Mouse (Mus musculus): ENCODE results near the gene Olfr1025-ps1. TPM values are rescaled to one million over a fixed set of nuclear protein-coding genes. Genes with fewer than 3 reads are reported as not detected.

Olfr1025-ps1 gene
- not detected in 2 replicates for total RNA-seq (2014; rRNA removed)
- polyA plus RNA-seq (2015; fragmentation: Nextera tagmentation; extraction: Ambion mirVana), result not detected in 2 replicates

DNA sequence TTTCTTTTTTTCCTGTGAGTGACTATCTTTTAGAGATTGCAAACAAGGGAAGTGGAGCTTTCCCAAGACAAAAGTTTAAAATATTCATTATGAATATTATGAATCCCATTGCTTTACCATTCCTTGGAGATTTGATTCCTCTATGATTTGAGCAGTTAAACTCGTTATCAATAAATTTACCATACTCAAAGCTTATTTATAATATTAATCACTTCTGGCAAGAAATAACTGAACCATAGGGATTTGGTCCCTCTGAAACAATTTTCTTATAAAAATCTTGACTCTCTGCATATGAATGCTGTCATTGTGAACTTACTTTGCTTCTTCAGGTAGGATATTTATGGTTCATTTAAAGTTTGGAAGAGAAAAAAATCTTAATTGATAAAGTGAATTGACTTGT is at the start of gene Olfr1025-ps1:
Gene Olfr1025-ps1, plus strand, starts transcription at position 301 of the 400 bp plus-strand sequence.
- no peak within 1 kb of the TSS for H3K9ac ChIP-seq (replicated peaks; ENCODE audit: low read length)
- H3K36me3 ChIP-seq (ENCODE audit: insufficient read depth, low read length), result no peaks in the 10 kb centered on the region
- no peaks in the 10 kb centered on the region for H3K27me3 ChIP-seq (ENCODE audit: insufficient read depth, low read length)
- H3K27ac ChIP-seq, result no peak within 1 kb of the TSS
- H3K4me2 ChIP-seq (ENCODE audit: low read depth, low read length), result no peak within 1 kb of the TSS
- 52% methylated on average over 1 of the region's 1 CpGs for WGBS
- H3K4me1 ChIP-seq (ENCODE audit: insufficient read depth, low read length), result no peaks in the 10 kb centered on the region
- H3K9me3 ChIP-seq (ENCODE audit: low read length), result no peaks in the 10 kb centered on the region
- H3K4me3 ChIP-seq (ENCODE audit: low read length), result no peak within 1 kb of the TSS
- no peak for DNase-seq (ENCODE audit: low spot score)
- no peak for ATAC-seq
- no peak for TF ChIP-seq CTCF (IDR thresholded peaks at IDR 0.05; ENCODE audit: low read depth)

DNA sequence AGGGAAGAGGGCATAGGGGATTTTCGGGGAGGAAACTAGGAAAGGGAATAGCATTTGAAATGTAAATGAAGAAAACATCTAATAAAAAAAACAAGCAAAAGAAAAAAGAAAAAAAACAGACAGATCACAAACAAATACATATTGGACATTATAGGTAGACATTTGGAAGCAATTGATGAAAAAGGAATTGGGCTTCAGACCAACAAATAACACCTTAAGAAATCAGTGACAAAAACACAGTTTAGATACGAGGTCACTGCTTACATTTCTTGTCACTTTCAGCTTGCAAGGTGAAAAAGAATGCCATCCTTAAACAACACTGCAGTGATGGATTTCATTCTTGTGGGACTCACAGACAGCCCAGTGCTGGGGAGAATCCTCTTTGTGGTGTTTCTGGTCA is 46.7 kb upstream of the Olfr1025-ps1 start, which contains the start of gene Olfr1022:
Gene Olfr1022, plus strand, starts transcription at position 301 of the 400 bp plus-strand sequence.
- DNase-seq (ENCODE audit: low spot score) (no peak), ATAC-seq (no peak)
- WGBS, result 53% methylated on average over 2 of the region's 2 CpGs
- no peaks in the 10 kb centered on the region for H3K4me1 ChIP-seq (ENCODE audit: insufficient read depth, low read length)
- no peak within 1 kb of the TSS for H3K9ac ChIP-seq (replicated peaks; ENCODE audit: low read length)
- no peaks in the 10 kb centered on the region for H3K9me3 ChIP-seq (ENCODE audit: low read length)
- no peak within 1 kb of the TSS for H3K4me3 ChIP-seq (ENCODE audit: low read length)
- no peak within 1 kb of the TSS for H3K27ac ChIP-seq
- no peaks in the 10 kb centered on the region for H3K36me3 ChIP-seq (ENCODE audit: insufficient read depth, low read length)
- H3K4me2 ChIP-seq (ENCODE audit: low read depth, low read length), result no peak within 1 kb of the TSS
- H3K27me3 ChIP-seq (ENCODE audit: insufficient read depth, low read length), result no peaks in the 10 kb centered on the region
- no peak for TF ChIP-seq CTCF (IDR thresholded peaks at IDR 0.05; ENCODE audit: low read depth)

DNA sequence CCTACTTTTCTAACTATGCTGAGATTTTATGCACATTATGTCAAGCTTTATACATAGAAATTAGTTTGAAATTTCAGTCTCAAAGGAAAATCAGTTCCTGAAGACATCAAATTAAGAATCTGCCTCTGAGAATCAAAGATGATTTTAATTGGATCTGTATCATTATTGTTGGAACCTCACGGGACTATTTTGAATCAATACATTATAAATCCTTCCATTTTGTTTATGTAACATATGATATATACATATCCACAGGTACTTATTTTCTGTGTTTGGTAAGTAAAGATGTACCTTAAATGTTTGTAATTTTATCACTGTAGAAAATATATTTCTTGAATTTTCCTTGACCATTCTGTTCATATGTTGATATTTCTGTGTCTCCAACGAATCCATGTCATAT is 29.7 kb upstream of the Olfr1025-ps1 start, which contains the start of gene Olfr1023:
Gene Olfr1023, plus strand, starts transcription at position 301 of the 400 bp plus-strand sequence.
- no peak within 1 kb of the TSS for H3K4me2 ChIP-seq (ENCODE audit: low read depth, low read length)
- 74% methylated on average over 2 of the region's 2 CpGs for WGBS
- TF ChIP-seq CTCF (IDR thresholded peaks at IDR 0.05; ENCODE audit: low read depth), result no peak
- no peaks in the 10 kb centered on the region for H3K36me3 ChIP-seq (ENCODE audit: insufficient read depth, low read length)
- no peaks in the 10 kb centered on the region for H3K4me1 ChIP-seq (ENCODE audit: insufficient read depth, low read length)
- no peak for DNase-seq (ENCODE audit: low spot score)
- H3K9ac ChIP-seq (replicated peaks; ENCODE audit: low read length), result no peak within 1 kb of the TSS
- no peaks in the 10 kb centered on the region for H3K27me3 ChIP-seq (ENCODE audit: insufficient read depth, low read length)
- no peak for ATAC-seq
- H3K27ac ChIP-seq, result no peak within 1 kb of the TSS
- H3K4me3 ChIP-seq (ENCODE audit: low read length), result no peak within 1 kb of the TSS
- H3K9me3 ChIP-seq (ENCODE audit: low read length), result no peaks in the 10 kb centered on the region

DNA sequence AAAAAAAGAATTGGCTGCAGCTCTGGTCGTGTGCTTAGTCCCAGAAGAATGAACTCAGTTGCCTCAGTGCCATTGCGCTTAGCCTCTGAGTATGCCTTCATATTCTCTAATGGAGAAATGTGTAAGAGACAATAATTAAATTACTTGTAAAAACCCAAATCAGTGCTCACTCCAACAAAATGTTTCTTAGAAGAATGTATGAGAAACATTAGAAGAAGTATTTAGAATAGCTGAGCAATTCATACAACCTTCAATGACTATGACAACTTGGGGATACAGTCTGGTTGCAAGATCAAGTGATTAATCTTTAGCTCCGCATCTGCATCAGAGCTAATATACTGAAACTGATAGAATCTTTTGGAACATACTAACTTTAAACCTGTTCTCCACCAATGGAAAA is 10.0 kb upstream of the Olfr1025-ps1 start, which contains the start of gene Olfr1024:
Gene Olfr1024, minus strand, starts transcription at position 101 of the 400 bp plus-strand sequence.
- Histone ChIP-seq H3K27me3 (ENCODE audit: insufficient read depth, low read length) (no peaks in the 10 kb centered on the region), H3K27ac (no peak within 1 kb of the TSS), H3K36me3 (ENCODE audit: insufficient read depth, low read length) (no peaks in the 10 kb centered on the region), H3K4me1 (ENCODE audit: insufficient read depth, low read length) (no peaks in the 10 kb centered on the region), H3K9me3 (ENCODE audit: low read length) (no peaks in the 10 kb centered on the region), H3K9ac (replicated peaks; ENCODE audit: low read length) (no peak within 1 kb of the TSS), H3K4me3 (ENCODE audit: low read length) (no peak within 1 kb of the TSS), H3K4me2 (ENCODE audit: low read depth, low read length) (no peak within 1 kb of the TSS)
- ATAC-seq (no peak), DNase-seq (ENCODE audit: low spot score) (no peak)
- TF ChIP-seq CTCF (IDR thresholded peaks at IDR 0.05; ENCODE audit: low read depth), result no peak
- WGBS, result 87% methylated on average over 3 of the region's 3 CpGs

DNA sequence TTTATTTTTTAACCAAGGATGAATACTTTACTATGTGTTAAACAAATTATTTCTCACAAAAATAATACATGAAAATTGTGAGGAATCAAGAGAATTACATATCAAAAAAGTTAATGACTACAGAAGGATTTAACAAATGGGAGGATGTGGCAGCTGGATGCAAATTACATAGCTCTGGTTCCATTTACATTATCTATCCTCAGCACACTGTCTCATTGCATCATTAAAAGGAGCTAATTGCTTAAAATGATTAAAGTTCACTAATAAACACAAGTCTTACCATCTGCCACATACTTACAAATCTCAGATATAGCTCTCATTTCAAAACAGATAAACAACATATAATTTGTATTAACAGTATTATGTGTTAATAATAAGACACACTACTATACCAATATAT is 1.8 kb upstream of the Olfr1025-ps1 start:
- H3K36me3 ChIP-seq (ENCODE audit: insufficient read depth, low read length), result no peaks in the 10 kb centered on the region
- no peaks in the 10 kb centered on the region for H3K27me3 ChIP-seq (ENCODE audit: insufficient read depth, low read length)
- no peak overlapping the region for H3K4me2 ChIP-seq (ENCODE audit: low read depth, low read length)
- ATAC-seq, result no peak
- TF ChIP-seq CTCF (IDR thresholded peaks at IDR 0.05; ENCODE audit: low read depth), result no peak
- no peak for DNase-seq (ENCODE audit: low spot score)
- H3K4me1 ChIP-seq (ENCODE audit: insufficient read depth, low read length), result no peaks in the 10 kb centered on the region
- H3K4me3 ChIP-seq (ENCODE audit: low read length), result no peak overlapping the region
- H3K9ac ChIP-seq (replicated peaks; ENCODE audit: low read length), result no peak overlapping the region
- H3K27ac ChIP-seq, result no peak overlapping the region
- H3K9me3 ChIP-seq (ENCODE audit: low read length), result no peaks in the 10 kb centered on the region

DNA sequence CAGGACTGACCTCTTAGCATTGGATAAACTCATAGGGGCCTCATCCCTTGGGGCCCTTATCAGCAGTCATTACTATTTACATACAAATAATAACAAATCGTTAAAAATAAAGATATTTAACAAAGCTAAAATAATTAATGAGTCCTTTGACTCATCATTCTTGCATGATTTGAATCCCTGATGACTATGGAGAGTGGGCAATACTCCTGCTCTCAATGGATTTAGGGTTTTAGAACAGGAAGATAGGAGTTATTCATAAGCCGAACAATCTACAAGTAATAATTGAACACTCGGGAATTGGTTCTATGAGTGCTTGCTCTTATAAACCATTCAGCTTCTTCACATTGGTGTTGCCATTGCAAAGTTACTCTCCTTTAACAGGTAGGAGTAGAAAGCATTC is 6.3 kb downstream of the Olfr1025-ps1 start, which contains the start of gene Olfr1026:
Gene Olfr1026, plus strand, starts transcription at position 301 of the 400 bp plus-strand sequence.
- ATAC-seq (no peak), DNase-seq (ENCODE audit: low spot score) (no peak)
- Histone ChIP-seq H3K9me3 (ENCODE audit: low read length) (no peaks in the 10 kb centered on the region), H3K36me3 (ENCODE audit: insufficient read depth, low read length) (no peaks in the 10 kb centered on the region), H3K4me2 (ENCODE audit: low read depth, low read length) (no peak within 1 kb of the TSS), H3K4me3 (ENCODE audit: low read length) (no peak within 1 kb of the TSS), H3K9ac (replicated peaks; ENCODE audit: low read length) (no peak within 1 kb of the TSS), H3K4me1 (ENCODE audit: insufficient read depth, low read length) (no peaks in the 10 kb centered on the region), H3K27ac (no peak within 1 kb of the TSS), H3K27me3 (ENCODE audit: insufficient read depth, low read length) (no peaks in the 10 kb centered on the region)
- no peak for TF ChIP-seq CTCF (IDR thresholded peaks at IDR 0.05; ENCODE audit: low read depth)
- WGBS, result 93% methylated on average over 3 of the region's 3 CpGs

DNA sequence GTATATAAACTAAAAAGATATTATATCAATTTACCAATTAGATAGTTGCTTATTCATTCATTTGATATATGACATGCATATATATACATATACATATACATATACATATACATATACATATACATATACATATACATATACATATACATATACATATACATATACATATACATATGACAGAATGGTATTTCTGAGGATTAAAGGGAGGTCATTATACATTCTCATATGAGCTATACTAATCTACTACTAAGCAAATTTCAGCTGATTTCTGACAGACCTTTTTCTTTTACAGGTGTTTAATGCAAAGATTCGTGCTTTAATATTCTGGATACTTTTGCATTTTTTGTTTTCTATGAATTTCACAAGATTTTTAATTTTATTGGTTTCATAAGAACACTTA is 35.1 kb downstream of the Olfr1025-ps1 start, which contains the start of gene Olfr1028:
Gene Olfr1028, plus strand, starts transcription at position 301 of the 400 bp plus-strand sequence.
- H3K9ac ChIP-seq (replicated peaks; ENCODE audit: low read length), result no peak within 1 kb of the TSS
- ATAC-seq (no peak), DNase-seq (ENCODE audit: low spot score) (no peak)
- no peak within 1 kb of the TSS for H3K4me2 ChIP-seq (ENCODE audit: low read depth, low read length)
- no peaks in the 10 kb centered on the region for H3K4me1 ChIP-seq (ENCODE audit: insufficient read depth, low read length)
- H3K9me3 ChIP-seq (ENCODE audit: low read length), result no peaks in the 10 kb centered on the region
- 64% methylated on average over 1 of the region's 1 CpGs for whole genome bisulfite sequencing
- no peaks in the 10 kb centered on the region for H3K36me3 ChIP-seq (ENCODE audit: insufficient read depth, low read length)
- H3K27ac ChIP-seq, result no peak within 1 kb of the TSS
- H3K4me3 ChIP-seq (ENCODE audit: low read length), result no peak within 1 kb of the TSS
- no peaks in the 10 kb centered on the region for H3K27me3 ChIP-seq (ENCODE audit: insufficient read depth, low read length)
- TF ChIP-seq CTCF (IDR thresholded peaks at IDR 0.05; ENCODE audit: low read depth), result no peak

Other genes starting within 250 kb of the Olfr1025-ps1 start
- gene Olfr1006, start 236.4 kb upstream of the Olfr1025-ps1 start, total RNA-seq (2014; rRNA removed), result not detected in 2 replicates
- not detected in 2 replicates for gene Olfr1006, start 236.4 kb upstream of the Olfr1025-ps1 start, polyA plus RNA-seq (2015; fragmentation: Nextera tagmentation; extraction: Ambion mirVana)
- gene Olfr1008, start 225.8 kb upstream of the Olfr1025-ps1 start, total RNA-seq (2014; rRNA removed), result not detected in 2 replicates
- not detected in 2 replicates for gene Olfr1008, start 225.8 kb upstream of the Olfr1025-ps1 start, polyA plus RNA-seq (2015; fragmentation: Nextera tagmentation; extraction: Ambion mirVana)
- gene Olfr1009, start 199.8 kb upstream of the Olfr1025-ps1 start, total RNA-seq (2014; rRNA removed), result not detected in 2 replicates
- not detected in 2 replicates for gene Olfr1009, start 199.8 kb upstream of the Olfr1025-ps1 start, polyA plus RNA-seq (2015; fragmentation: Nextera tagmentation; extraction: Ambion mirVana)
- not detected in 2 replicates for gene Olfr1012, start 152.4 kb upstream of the Olfr1025-ps1 start, total RNA-seq (2014; rRNA removed)
- not detected in 2 replicates for gene Olfr1012, start 152.4 kb upstream of the Olfr1025-ps1 start, polyA plus RNA-seq (2015; fragmentation: Nextera tagmentation; extraction: Ambion mirVana)
- gene Olfr1013, start 148.1 kb upstream of the Olfr1025-ps1 start, total RNA-seq (2014; rRNA removed), result not detected in 2 replicates
- gene Olfr1013, start 148.1 kb upstream of the Olfr1025-ps1 start, polyA plus RNA-seq (2015; fragmentation: Nextera tagmentation; extraction: Ambion mirVana), result not detected in 2 replicates
- not detected in 2 replicates for gene Olfr1014, start 142.5 kb upstream of the Olfr1025-ps1 start, total RNA-seq (2014; rRNA removed)
- not detected in 2 replicates for gene Olfr1014, start 142.5 kb upstream of the Olfr1025-ps1 start, polyA plus RNA-seq (2015; fragmentation: Nextera tagmentation; extraction: Ambion mirVana)
- not detected in 2 replicates for gene Olfr1015, start 133.2 kb upstream of the Olfr1025-ps1 start, total RNA-seq (2014; rRNA removed)
- not detected in 2 replicates for gene Olfr1015, start 133.2 kb upstream of the Olfr1025-ps1 start, polyA plus RNA-seq (2015; fragmentation: Nextera tagmentation; extraction: Ambion mirVana)
- not detected in 2 replicates for gene Olfr1016, start 112.6 kb upstream of the Olfr1025-ps1 start, total RNA-seq (2014; rRNA removed)
- not detected in 2 replicates for gene Olfr1016, start 112.6 kb upstream of the Olfr1025-ps1 start, polyA plus RNA-seq (2015; fragmentation: Nextera tagmentation; extraction: Ambion mirVana)
- not detected in 2 replicates for gene Olfr1018, start 96.7 kb upstream of the Olfr1025-ps1 start, total RNA-seq (2014; rRNA removed)
- not detected in 2 replicates for gene Olfr1018, start 96.7 kb upstream of the Olfr1025-ps1 start, polyA plus RNA-seq (2015; fragmentation: Nextera tagmentation; extraction: Ambion mirVana)
- gene Olfr1019, start 69.7 kb upstream of the Olfr1025-ps1 start, total RNA-seq (2014; rRNA removed), result not detected in 2 replicates
- not detected in 2 replicates for gene Olfr1019, start 69.7 kb upstream of the Olfr1025-ps1 start, polyA plus RNA-seq (2015; fragmentation: Nextera tagmentation; extraction: Ambion mirVana)
- not detected in 2 replicates for gene Olfr1020, start 68.2 kb upstream of the Olfr1025-ps1 start, total RNA-seq (2014; rRNA removed)
- not detected in 2 replicates for gene Olfr1020, start 68.2 kb upstream of the Olfr1025-ps1 start, polyA plus RNA-seq (2015; fragmentation: Nextera tagmentation; extraction: Ambion mirVana)
- not detected in 2 replicates for gene Olfr1022, start 46.6 kb upstream of the Olfr1025-ps1 start, total RNA-seq (2014; rRNA removed)
- gene Olfr1022, start 46.6 kb upstream of the Olfr1025-ps1 start, polyA plus RNA-seq (2015; fragmentation: Nextera tagmentation; extraction: Ambion mirVana), result not detected in 2 replicates
- not detected in 2 replicates for gene Olfr1023, start 29.6 kb upstream of the Olfr1025-ps1 start, total RNA-seq (2014; rRNA removed)
- not detected in 2 replicates for gene Olfr1023, start 29.6 kb upstream of the Olfr1025-ps1 start, polyA plus RNA-seq (2015; fragmentation: Nextera tagmentation; extraction: Ambion mirVana)
- gene Olfr1024, start 10.1 kb upstream of the Olfr1025-ps1 start, total RNA-seq (2014; rRNA removed), result not detected in 2 replicates
- not detected in 2 replicates for gene Olfr1024, start 10.1 kb upstream of the Olfr1025-ps1 start, polyA plus RNA-seq (2015; fragmentation: Nextera tagmentation; extraction: Ambion mirVana)
- not detected in 2 replicates for gene Olfr1026, start 6.4 kb downstream of the Olfr1025-ps1 start, total RNA-seq (2014; rRNA removed)
- not detected in 2 replicates for gene Olfr1026, start 6.4 kb downstream of the Olfr1025-ps1 start, polyA plus RNA-seq (2015; fragmentation: Nextera tagmentation; extraction: Ambion mirVana)
- gene Olfr1028, start 35.2 kb downstream of the Olfr1025-ps1 start, total RNA-seq (2014; rRNA removed), result not detected in 2 replicates
- not detected in 2 replicates for gene Olfr1028, start 35.2 kb downstream of the Olfr1025-ps1 start, polyA plus RNA-seq (2015; fragmentation: Nextera tagmentation; extraction: Ambion mirVana)
- not detected in 2 replicates for gene Olfr1029, start 58.7 kb downstream of the Olfr1025-ps1 start, total RNA-seq (2014; rRNA removed)
- not detected in 2 replicates for gene Olfr1029, start 58.7 kb downstream of the Olfr1025-ps1 start, polyA plus RNA-seq (2015; fragmentation: Nextera tagmentation; extraction: Ambion mirVana)
- gene Olfr1030, start 64.1 kb downstream of the Olfr1025-ps1 start, total RNA-seq (2014; rRNA removed), result not detected in 2 replicates
- gene Olfr1030, start 64.1 kb downstream of the Olfr1025-ps1 start, polyA plus RNA-seq (2015; fragmentation: Nextera tagmentation; extraction: Ambion mirVana), result not detected in 2 replicates
- not detected in 2 replicates for gene Olfr1031, start 75.1 kb downstream of the Olfr1025-ps1 start, total RNA-seq (2014; rRNA removed)
- not detected in 2 replicates for gene Olfr1031, start 75.1 kb downstream of the Olfr1025-ps1 start, polyA plus RNA-seq (2015; fragmentation: Nextera tagmentation; extraction: Ambion mirVana)
- not detected in 2 replicates for gene Olfr1032, start 90.3 kb downstream of the Olfr1025-ps1 start, total RNA-seq (2014; rRNA removed)
- gene Olfr1032, start 90.3 kb downstream of the Olfr1025-ps1 start, polyA plus RNA-seq (2015; fragmentation: Nextera tagmentation; extraction: Ambion mirVana), result not detected in 2 replicates
- gene Olfr1033, start 105.4 kb downstream of the Olfr1025-ps1 start, total RNA-seq (2014; rRNA removed), result 0.21 and 1.1 TPM in 2 replicates
- gene Olfr1033, start 105.4 kb downstream of the Olfr1025-ps1 start, polyA plus RNA-seq (2015; fragmentation: Nextera tagmentation; extraction: Ambion mirVana), result 0.29 and 1.6 TPM in 2 replicates
- gene Olfr1034, start 130.7 kb downstream of the Olfr1025-ps1 start, total RNA-seq (2014; rRNA removed), result 0.05 TPM in 1 of 2 replicates, not detected in the other
- gene Olfr1034, start 130.7 kb downstream of the Olfr1025-ps1 start, polyA plus RNA-seq (2015; fragmentation: Nextera tagmentation; extraction: Ambion mirVana), result 0.04 TPM in 1 of 2 replicates, not detected in the other
- not detected in 2 replicates for gene Olfr1036, start 158.8 kb downstream of the Olfr1025-ps1 start, total RNA-seq (2014; rRNA removed)
- gene Olfr1036, start 158.8 kb downstream of the Olfr1025-ps1 start, polyA plus RNA-seq (2015; fragmentation: Nextera tagmentation; extraction: Ambion mirVana), result not detected in 2 replicates
- not detected in 2 replicates for gene Olfr1037, start 172.2 kb downstream of the Olfr1025-ps1 start, total RNA-seq (2014; rRNA removed)
- gene Olfr1037, start 172.2 kb downstream of the Olfr1025-ps1 start, polyA plus RNA-seq (2015; fragmentation: Nextera tagmentation; extraction: Ambion mirVana), result not detected in 2 replicates
- not detected in 2 replicates for gene Olfr1039, start 220.7 kb downstream of the Olfr1025-ps1 start, total RNA-seq (2014; rRNA removed)
- not detected in 2 replicates for gene Olfr1039, start 220.7 kb downstream of the Olfr1025-ps1 start, polyA plus RNA-seq (2015; fragmentation: Nextera tagmentation; extraction: Ambion mirVana)
- not detected in 2 replicates for gene Olfr1040, start 231.5 kb downstream of the Olfr1025-ps1 start, total RNA-seq (2014; rRNA removed)
- gene Olfr1040, start 231.5 kb downstream of the Olfr1025-ps1 start, polyA plus RNA-seq (2015; fragmentation: Nextera tagmentation; extraction: Ambion mirVana), result not detected in 2 replicates
- not detected in 2 replicates for gene Olfr1042, start 246.6 kb downstream of the Olfr1025-ps1 start, total RNA-seq (2014; rRNA removed)
- gene Olfr1042, start 246.6 kb downstream of the Olfr1025-ps1 start, polyA plus RNA-seq (2015; fragmentation: Nextera tagmentation; extraction: Ambion mirVana), result not detected in 2 replicates

Measured in hindbrain, postnatal 0 days (tissue).